Mouse (Mus musculus): ENCODE results near the gene H2-T23.
"Not testable (repeated sequence)": the region's sequence is repeated elsewhere in the genome, so short reads cannot be mapped to it uniquely, and the experiment has no call there.

H2-T23 gene

DNA sequence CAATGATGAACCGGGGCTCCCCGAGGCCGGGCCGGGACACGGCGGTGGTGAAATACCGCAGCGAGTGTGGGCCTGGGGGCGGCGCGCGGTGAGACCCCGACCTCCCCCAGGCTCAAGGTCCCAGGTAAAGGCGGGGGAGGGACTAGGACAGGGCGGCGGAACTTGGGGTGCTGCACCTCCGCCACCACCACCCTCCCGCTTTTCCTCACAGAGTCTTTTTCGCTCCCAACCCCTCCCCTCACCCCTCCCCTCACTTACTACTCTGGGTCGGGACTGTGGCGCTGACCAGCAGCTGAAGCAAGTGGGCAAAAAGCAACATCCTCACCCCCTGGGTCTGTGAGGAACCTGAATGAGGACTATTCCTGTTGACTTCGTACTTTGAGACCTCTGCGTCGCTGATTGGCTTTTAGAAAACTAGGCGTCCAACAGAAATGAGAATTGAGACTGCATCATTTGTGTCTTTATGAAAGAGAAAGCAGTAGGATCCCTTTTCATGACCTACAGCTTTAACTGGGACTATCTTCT is at the start of gene H2-T23:
H2-T23 (minus strand) TSS at position 505 of the 525 bp plus-strand sequence.
- peak; percentile 71 to 87 for DNase-seq

DNA sequence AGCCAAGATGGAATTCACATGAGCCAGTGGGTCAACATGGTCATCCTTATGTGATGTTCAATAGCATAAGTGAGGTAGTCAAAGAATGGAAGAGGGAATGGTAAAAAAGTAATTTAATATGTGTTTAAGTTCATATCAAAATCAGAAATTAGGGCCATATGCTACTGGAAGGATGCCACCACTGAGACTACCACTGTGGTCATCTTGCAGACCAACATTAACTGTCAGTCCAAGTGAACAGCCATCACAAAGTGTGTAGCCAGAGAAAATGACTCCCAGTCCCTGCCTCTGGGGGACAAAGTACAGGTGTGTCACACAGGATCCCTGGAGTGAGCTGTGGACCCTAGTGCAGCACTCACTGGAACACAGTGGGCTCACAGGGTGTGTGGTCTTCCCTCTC is 49.2 kb upstream of the H2-T23 start:
- DNase-seq: not testable (repeated sequence)

DNA sequence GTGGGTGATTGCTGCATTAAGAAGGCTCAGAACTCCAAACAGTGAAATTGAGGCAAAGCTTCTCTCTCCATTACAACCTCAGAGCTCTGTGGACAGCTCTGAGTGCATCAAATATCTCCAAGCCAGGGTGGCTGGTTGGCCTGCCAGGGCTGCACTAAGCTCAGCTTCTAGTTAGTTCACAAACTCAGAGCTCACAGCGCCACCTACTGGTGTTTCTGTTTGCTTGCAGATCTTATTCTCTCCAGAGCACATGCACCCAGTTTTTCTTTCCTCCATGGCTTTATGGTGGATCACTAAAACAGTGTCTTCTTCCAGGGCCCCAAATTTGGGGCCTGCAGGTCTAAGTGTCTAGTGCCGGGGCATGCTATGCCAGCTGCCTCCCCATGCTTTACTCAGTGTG is 28.2 kb upstream of the H2-T23 start:
- DNase-seq: peak; percentile 91 to 95

DNA sequence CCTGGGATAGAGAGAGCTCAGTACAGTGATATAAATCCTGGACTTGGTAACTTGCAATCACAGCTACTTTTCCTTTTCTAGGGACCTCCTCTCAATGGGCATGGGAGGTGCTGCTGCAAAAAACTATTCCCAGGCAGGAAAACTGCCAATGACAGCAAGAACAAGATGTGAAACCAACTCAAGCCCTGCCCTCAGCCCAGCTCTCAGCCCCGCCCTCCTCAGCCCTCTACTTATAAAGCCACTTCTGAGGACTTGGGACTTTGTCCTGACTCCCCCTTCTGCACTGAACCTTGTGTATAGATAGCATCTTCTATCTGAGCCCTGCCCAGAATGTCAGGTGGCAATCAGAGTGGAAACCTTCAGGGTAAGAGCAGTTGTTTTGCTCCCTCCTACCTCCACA is 25.7 kb upstream of the H2-T23 start, which contains the start of gene Gm11127:
Gm11127 (minus strand) TSS at position 10 of the 400 bp plus-strand sequence.
- peak; percentile 15 to 49 for DNase-seq

DNA sequence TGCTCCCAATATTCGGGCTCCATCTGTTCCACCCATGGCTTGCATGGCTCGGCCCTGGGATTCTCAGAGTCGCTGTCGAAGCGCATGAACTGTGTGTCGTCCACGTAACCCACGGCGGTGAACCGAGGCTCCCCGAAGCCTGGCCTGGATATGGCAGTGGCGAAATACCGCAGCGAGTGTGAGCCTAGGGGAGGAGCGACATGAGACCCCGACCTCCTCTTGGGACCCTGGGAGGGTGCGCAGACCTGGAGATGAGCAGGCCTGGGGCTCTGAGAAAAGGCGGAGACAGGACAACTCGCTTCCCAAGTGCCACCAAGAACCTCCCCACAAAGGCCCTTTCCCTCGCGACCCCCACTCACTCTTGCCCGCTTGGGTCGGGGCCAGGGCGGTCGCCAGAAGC is 25.3 kb upstream of the H2-T23 start:
- not testable (repeated sequence) for DNase-seq

DNA sequence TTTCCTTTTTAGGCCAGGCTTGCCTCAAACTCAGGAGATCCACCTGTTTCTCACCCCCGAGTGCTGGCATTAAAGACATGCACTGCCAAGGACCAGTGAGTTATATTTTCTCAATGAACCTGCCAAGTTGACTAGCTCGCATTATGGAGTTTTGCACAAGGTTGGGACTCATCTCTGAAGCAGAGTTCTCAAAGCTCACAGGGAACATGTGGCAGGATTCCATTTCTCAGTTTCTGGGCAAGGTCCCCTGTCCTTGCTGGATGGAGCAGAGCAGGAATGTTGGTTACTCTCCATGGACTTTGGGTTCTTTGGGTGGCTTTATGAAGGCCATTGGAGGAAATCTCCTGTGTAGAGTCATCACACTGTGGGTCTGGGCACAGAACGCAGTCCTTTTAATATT is 10.6 kb upstream of the H2-T23 start:
- no peak for DNase-seq

DNA sequence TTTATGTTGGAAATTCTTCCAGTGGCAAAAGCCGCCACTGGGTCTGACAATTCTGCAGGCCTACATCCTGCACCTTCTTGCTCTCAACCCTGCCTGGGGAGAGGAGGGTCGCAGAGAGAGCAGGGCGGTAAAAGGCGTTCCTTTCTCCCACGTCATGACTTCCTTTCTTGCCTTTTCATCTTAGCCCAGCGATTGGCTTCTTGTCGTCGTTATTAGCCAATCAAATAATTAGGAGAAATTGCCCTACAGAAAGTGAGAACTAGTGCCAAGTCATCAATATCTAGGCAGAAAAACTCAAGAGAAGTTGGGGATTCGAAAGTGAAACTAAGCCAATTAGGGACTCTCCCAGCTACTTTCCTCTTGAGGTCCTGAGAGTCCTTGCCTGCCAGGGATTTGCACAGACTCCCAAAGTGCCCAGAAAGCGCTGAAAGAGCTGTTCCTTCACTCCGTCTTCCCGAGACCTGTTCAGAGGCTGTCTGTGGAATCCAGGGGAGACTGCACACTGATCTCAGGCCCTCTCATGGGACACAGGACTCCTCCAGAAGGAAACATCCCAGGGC is 10.0 kb upstream of the H2-T23 start, which contains the start of the genes H2-T22 and Gm6034:
H2-T22 (minus strand) TSS at position 138 of the 560 bp plus-strand sequence.
Gm6034 (plus strand) TSS at position 352 of the 560 bp plus-strand sequence.
- peak; percentile 76 to 89 for DNase-seq

DNA sequence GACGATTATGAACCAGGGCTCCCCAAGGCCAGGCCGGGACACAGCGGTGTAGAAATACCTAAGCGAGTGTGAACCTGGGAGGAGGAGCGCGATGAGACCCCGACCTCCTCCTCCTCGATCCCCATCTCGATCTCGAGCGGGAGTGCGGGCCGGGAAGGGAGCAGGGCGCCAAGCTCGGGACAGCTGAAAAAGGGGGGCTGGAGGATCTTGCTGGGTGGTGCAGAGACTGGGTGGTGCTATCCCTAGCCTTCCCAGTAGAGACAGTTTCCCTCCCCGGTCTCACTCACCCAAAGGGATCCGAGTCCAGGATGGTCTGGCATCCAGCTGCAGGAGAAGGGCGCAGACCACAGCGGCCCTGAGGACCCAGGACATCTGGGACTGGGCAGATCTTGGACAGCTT is 9.4 kb upstream of the H2-T23 start:
- DNase-seq: peak in 1 of 2 experiments; percentile 42

DNA sequence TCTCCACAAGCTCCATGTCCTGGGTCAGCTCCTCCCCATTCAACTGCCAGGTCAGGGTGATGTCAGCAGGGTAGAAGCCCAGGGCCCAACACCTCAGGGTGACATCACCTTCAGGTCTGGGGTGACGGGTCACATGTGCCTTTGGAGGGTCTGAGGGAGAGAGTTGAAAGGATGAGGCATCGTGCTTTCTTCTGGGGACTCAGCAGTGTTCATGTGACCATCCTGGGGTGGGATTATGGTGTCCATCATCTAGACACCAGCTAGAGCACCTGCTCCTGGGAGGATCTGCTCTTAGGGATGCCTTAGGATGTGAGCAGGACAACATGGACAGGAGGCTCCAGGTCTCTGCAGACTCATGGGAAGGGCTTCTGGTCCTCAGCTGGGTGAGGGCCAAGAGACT is 7.9 kb upstream of the H2-T23 start:
- not testable (repeated sequence) for DNase-seq

DNA sequence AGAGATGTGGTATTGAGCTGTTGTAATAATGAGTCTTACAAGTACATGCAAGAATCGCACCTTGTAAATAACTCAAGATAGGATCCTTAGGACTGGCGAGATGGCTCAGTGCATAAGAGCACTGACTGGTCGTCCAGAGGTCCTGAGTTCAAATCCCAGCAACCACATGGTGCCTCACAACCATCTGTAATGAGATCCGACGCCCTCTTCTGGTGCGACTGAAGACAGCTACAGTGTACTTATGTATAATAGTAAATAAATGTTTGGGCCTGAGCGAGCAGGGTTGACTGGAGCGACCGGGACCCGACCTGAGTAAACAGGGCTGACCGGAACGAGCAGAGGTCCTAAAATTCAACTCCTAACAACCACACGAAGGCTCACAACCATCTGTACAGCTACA is 3.5 kb upstream of the H2-T23 start:
- DNase-seq: not testable (repeated sequence)

DNA sequence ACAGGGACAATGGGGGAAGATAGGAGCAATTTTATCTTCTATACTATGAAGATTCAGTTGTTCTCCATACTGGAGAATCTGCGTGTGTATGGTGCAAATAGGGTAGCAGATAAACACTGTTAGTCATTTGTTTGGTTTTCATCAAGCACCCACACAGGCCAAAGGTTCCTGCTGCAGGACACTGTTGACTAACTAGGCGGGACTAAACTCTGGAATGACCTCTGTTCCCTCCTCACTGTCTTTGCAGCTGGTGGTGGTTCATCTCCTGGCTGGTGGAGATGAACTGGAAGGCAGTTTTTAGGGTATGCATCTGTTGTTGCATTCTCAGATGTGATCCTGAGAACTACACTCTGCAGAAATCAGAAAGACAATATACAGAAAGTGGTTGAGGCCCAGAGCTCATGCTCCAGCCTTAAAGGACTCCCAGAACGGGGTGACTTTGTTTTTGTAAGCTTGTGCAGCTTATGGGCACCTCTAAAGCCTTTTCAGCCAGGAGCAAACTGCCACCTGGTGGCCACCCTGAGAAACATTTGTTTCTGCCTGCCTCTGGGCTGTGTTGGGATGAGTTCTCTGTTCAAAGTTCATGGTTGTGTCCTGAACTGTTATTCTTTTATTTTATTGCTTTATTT is 2.5 kb upstream of the H2-T23 start:
- DNase-seq: peak; percentile 63 to 80

DNA sequence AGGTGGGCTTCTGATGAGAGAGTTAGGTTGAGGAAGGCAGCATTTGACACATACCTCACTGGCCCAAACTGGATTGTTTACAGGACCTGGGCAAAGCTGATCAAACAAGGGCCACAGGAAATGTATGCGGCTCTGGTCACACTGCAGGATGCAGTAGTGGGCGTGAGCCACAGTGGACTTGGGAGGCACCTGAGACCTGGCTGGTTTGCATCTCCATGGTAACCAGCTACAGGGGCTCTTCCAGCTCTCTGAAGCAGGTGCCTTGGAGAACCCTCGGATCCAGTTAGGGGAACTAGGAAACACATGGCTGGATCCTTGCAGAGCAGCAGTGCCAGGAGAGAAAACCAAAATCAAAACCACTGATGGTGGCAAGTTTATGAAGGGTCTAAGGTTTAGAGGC is 1.9 kb upstream of the H2-T23 start:
- not testable (repeated sequence) for DNase-seq

DNA sequence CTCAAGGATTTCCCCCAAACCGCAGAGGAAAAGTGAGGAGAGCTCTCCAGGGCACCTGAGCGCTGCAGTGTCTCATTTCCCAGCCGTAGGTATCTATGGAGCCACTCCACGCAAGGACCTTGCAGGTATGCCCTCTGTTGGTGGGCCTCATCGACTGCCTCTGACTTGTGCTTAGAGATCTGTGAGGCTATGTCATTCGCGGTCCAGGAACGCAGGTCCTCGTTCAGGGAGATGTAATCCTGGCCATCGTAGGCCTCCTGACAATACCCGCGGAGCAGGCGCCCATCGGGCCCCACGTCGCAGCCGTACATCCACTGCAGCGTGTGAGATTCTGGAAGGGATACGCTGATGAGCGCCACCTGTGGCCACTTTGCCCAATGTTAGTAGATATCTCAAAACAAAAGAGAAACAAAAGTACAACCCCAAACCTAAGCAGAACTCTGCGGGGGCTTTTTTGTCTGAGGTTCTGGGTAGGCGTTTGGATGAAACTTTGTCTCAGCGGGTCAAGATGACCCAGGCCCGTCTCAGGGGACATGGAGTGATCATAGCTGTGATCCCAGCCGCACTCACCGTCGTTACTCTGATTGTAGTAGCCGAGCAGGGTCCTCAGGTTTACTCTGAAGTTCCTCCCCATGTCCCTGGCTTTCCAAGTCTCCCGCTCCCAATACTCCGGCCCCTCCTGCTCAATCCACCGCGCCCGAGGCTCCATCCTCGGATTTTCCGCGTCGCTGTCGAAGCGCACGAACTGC is 898 bp downstream of the H2-T23 start:
- DNase-seq: peak; percentile 65 to 70

DNA sequence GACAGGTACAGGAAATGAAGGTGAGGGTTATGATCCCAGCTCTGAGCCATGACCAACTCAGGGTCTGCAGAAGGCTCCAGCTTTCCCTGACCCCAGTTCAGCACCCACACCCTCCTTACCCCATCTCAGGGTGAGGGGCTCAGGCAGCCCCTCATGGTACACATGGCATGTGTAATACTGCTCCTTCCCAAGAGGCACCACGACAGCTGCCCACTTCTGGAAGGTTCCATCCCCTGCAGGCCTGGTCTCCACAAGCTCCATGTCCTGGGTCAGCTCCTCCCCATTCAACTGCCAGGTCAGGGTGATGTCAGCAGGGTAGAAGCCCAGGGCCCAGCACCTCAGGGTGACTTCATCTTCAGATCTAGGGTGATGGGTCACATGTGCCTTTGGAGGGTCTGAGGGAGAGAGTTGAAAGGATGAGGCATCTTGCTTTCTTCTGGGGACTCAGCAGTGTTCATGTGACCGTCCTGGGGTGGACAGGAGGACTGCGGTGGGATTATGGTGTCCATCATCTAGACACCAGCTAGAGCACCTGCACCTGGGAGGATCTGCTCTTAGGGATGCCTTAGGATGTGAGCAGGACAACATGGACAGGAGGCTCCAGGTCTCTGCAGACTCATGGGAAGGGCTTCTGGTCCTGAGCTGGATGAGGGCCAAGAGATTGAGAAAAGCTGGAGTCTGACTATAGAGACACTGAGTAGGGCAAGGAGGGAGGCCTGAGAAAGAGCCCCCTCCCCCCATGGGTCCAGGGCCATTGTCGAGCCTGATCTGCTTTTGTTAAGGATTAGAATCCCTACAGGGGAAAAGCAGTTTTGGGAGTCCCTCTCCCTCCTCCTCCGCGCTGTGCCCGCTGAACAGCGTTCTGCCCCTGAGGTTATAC is 1.7 kb downstream of the H2-T23 start:
- DNase-seq: not testable (repeated sequence)

DNA sequence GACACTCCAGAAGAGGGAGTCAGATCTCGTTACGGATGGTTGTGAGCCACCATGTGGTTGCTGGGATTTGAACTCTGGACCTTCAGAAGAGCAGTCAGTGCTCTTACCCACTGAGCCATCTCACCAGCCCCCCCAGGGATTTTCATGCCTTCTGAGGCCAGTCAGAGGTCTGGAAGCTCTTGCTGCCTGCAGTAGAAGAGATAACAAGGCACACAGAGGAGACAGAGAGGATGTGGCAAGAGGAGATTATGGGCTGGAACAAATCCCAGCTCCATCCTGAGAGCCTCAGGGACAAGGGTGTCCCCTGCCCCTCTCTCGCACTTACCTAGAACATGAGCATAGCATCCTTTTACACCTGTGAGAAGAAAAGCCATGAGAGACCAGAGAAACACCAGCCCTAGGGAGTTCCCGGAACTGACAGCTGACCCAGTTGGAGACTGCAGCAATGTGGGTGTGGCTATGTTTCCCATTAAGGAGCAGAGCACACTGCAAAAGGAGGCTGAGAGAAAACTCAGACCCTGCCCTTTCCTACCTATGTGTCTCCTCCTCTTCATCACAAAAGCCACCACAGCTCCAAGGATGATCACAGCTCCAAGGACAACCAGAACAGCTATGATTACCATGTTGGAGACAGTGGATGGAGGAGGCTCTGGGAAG is 2.5 kb downstream of the H2-T23 start:
- DNase-seq: not testable (repeated sequence)

DNA sequence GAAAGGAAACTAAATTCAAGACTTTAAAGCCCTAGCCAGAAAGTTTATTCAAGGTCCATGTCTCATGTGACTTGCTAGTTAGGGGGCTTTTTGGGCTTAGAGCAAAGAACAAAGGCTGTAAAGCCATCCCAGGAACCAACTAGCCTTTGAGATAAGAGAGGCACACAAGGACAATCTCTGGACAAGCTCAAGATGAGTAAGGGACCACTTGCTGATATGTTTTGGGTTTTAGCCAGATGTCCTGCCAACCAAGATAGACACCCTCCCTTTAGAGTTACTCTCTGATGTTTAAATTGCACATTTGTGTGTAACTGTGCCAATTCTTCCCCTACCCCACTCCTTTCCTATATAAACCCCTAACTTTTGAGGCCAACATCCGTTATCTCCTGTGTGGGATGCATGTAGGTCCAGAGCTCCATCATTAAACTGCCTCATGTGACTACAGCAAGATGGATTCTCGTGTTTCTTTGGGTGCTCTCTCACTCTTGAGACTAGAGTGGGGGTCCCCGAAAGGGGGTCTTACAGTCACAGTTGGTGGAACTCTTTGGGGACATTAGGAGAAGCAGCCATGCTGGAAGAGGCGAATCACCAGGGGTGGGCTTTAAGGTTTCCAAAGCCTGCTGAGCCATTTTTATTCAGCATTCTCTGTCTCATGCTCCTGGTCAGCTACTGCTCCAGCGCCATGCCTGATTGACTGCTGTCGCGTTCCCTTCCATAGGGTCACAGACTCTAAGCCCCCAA is 3.6 kb downstream of the H2-T23 start:
- no peak for DNase-seq

DNA sequence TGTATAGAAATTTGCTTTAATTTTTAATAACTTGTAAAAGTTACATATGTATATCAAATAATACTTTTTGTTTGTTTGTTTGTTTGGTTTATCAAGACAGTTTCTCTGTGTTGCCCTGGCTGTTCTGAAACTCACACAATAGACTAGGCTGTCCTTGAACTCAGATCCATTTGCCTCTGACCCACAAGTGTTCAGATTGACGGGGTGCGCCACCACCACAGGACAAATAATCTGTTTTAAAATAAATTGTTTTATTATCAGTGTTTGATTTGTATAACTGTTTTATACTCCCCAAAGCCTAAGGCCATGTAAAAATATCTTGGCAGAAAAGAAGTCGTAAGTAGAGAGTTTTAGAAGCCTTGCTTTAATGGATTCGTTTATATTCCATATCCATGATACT is 5.0 kb downstream of the H2-T23 start:
- DNase-seq: no peak

DNA sequence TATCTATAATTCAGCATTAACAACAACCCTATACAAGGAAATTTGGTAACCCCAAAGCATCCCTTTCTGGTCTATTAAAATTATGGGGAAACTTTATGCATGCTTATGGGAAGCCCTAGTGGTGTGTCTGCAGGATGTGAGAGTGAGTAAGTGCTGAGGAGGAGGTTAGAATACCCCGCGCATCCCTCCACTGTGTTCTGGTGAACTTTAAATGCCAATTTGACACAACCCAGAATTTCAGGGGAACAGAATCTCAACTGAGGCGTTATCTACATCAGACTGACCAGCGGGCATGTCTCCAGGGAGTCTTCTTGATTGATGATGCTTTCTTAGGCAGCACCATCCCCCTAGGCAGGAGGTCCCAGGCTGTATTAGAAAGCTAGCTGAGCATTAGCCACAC is 6.8 kb downstream of the H2-T23 start:
- DNase-seq: no peak

DNA sequence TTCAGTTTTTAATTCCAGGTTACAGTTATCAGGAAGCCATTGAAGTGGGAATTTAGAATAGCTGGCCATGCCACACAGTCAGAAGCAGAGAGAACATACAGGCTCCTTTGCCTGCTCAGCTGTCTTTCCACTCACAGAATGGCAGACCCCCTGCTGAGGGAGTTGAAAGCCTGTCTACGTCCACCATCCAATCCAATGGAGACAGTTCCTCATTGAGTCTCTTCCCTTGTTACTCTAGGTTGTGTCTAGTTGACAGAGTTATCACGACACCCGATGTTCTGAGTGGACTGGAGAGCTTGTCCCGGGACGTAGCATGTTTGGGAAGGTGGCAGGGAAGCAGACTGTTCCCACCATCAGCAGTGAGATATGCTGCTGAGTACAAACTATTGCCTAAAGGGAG is 7.5 kb downstream of the H2-T23 start:
- no peak for DNase-seq

DNA sequence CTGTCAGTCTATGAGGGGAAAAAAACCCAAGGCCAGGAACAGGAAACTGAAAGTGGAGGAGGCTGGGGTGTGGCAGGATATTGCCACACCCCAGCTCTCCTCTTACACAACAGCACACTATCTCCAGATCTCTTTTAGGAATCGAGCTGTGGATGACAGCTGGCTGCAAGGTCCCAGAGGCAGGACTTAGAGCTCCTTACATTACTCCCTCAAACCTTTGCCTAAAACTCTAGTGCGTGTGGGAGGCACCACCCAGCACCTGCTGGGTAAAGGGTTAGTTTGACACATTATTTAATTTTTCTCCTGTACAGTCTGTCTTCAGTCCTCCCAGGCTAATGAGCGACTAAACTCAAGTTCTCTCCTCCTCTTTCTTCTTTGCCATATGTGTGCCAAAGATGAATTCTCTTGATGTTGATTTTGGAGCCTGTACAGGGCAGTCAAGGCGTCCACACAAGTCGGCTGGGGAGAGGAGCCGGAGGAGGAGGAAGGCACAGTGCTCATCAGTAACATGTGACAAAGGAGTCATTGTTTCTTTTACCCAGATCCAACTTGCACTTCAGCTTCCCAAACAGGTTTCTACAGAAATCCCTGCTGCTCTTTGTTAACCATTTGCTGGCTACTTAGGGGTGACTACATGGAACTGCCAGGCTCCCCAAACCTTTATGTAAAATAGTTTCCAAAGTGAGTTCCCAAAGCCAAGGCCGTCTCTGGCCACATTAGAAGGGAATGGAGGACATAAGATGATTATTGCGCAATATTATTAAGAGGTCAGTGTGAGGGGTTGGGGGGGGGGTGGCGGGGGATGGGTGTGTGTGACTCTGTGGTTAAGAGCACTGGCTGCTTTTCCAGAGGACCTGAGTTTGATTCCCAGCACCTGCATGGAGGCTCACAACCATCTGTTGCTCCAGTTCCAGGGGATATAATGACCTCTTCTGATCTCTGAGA is 8.7 kb downstream of the H2-T23 start:
- peak; percentile 48 to 61 for DNase-seq

Data from kidney, postnatal 25 days (tissue).